Mouse (Mus musculus): ENCODE data around the gene Ttll7. TPM values are rescaled to one million over a fixed set of nuclear protein-coding genes. Genes with fewer than 3 reads are reported as not detected.
A peak's percentile ranks its signal among the peaks of the same experiment; 100 is the strongest.

The Ttll7 gene
- total and polyA plus RNA-seq, 2 experiments, result 0.21 to 1.8 TPM

GRCm38 (mm10) chr3:146945887-146946286 lies 93.7 kb downstream of the Ttll7 start:
- no peak overlapping the region for H3K9ac ChIP-seq (ENCODE audit: low read depth, low read length)
- H3K27me3 ChIP-seq (ENCODE audit: control insufficient read depth, insufficient read depth, low read length), result no peaks in the 10 kb centered on the region
- H3K27ac ChIP-seq (replicated peaks; ENCODE audit: insufficient read depth, low read depth, low read length), result no peak overlapping the region
- H3K79me2 ChIP-seq (ENCODE audit: control insufficient read depth, insufficient read depth, low read length), result no peaks in the 10 kb centered on the region
- H3K4me3 ChIP-seq (ENCODE audit: insufficient read depth, low read depth, low read length), result no peak overlapping the region; the same call in 1 of the 2 replicates
- no peaks in the 10 kb centered on the region for H3K4me1 ChIP-seq (ENCODE audit: control insufficient read depth, insufficient read depth, low read length)
- DNase-seq (ENCODE audit: extremely low read depth, low read depth, low spot score), result peak; percentile 62
- 1% methylated on average over 13 of the region's 13 CpGs for WGBS
- TF ChIP-seq POLR2A (IDR thresholded peaks at IDR 0.05; ENCODE audit: extremely low read depth, insufficient read depth, low read length) (no peak), CTCF (IDR thresholded peaks at IDR 0.05; ENCODE audit: low read depth, low read length) (peak; percentile 76)
- H3K36me3 ChIP-seq (ENCODE audit: control insufficient read depth, insufficient read depth, low read length), result no peaks in the 10 kb centered on the region

- H3K79me2 ChIP-seq (ENCODE audit: control insufficient read depth, insufficient read depth, low read length), result no peaks in the 10 kb centered on the region
- DNase-seq (ENCODE audit: extremely low read depth, low read depth, low spot score), result no peak
- H3K36me3 ChIP-seq (ENCODE audit: control insufficient read depth, insufficient read depth, low read length), result no peaks in the 10 kb centered on the region
- H3K4me1 ChIP-seq (ENCODE audit: control insufficient read depth, insufficient read depth, low read length), result no peaks in the 10 kb centered on the region
- no peak overlapping the region for H3K4me3 ChIP-seq (ENCODE audit: insufficient read depth, low read depth, low read length)
- H3K27me3 ChIP-seq (ENCODE audit: control insufficient read depth, insufficient read depth, low read length), result no peaks in the 10 kb centered on the region
- 79% methylated on average over 8 of the region's 8 CpGs for WGBS
- no peak overlapping the region for H3K27ac ChIP-seq (replicated peaks; ENCODE audit: insufficient read depth, low read depth, low read length)
- TF ChIP-seq POLR2A (IDR thresholded peaks at IDR 0.05; ENCODE audit: extremely low read depth, insufficient read depth, low read length) (no peak), CTCF (IDR thresholded peaks at IDR 0.05; ENCODE audit: low read depth, low read length) (no peak)
- no peak overlapping the region for H3K9ac ChIP-seq (ENCODE audit: low read depth, low read length)
Measured at GRCm38 (mm10) chr3:146946641-146947040, 94.5 kb downstream of the Ttll7 start.

DNA sequence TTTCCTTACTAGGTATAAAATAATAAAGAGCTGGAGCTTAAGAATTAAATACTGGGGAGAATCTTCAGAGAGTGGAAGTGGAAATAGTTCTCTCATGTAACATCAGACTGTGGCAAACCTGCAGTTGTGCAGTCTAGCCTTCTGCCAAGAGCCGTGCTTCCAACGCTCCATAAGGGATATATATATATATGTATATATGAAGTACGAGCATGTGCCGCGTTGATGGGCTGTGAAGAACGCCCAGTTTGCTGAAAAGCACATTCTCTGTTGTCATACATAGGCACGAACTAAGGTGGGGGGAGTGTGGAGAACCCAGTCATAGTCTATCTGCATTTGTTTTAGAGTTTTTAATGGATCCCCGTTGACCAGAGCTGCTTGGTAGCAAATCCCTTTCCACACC lies 104.6 kb downstream of the Ttll7 start:
- H3K4me1 ChIP-seq (ENCODE audit: control insufficient read depth, insufficient read depth, low read length), result no peaks in the 10 kb centered on the region
- H3K27me3 ChIP-seq (ENCODE audit: control insufficient read depth, insufficient read depth, low read length), result no peaks in the 10 kb centered on the region
- H3K36me3 ChIP-seq (ENCODE audit: control insufficient read depth, insufficient read depth, low read length), result no peaks in the 10 kb centered on the region
- H3K9ac ChIP-seq (ENCODE audit: low read depth, low read length), result no peak overlapping the region
- DNase-seq (ENCODE audit: extremely low read depth, low read depth, low spot score), result no peak
- H3K27ac ChIP-seq (replicated peaks; ENCODE audit: insufficient read depth, low read depth, low read length), result no peak overlapping the region
- no peak overlapping the region for H3K4me3 ChIP-seq (ENCODE audit: insufficient read depth, low read depth, low read length)
- WGBS, result 89% methylated on average over 8 of the region's 8 CpGs
- H3K79me2 ChIP-seq (ENCODE audit: control insufficient read depth, insufficient read depth, low read length), result no peaks in the 10 kb centered on the region
- TF ChIP-seq POLR2A (IDR thresholded peaks at IDR 0.05; ENCODE audit: extremely low read depth, insufficient read depth, low read length) (no peak), CTCF (IDR thresholded peaks at IDR 0.05; ENCODE audit: low read depth, low read length) (no peak)

GRCm38 (mm10) chr3:146962838-146963237 lies 110.7 kb downstream of the Ttll7 start:
- H3K27me3 ChIP-seq (ENCODE audit: control insufficient read depth, insufficient read depth, low read length), result no peaks in the 10 kb centered on the region
- no peaks in the 10 kb centered on the region for H3K79me2 ChIP-seq (ENCODE audit: control insufficient read depth, insufficient read depth, low read length)
- no peak overlapping the region for H3K27ac ChIP-seq (replicated peaks; ENCODE audit: insufficient read depth, low read depth, low read length)
- H3K4me3 ChIP-seq (ENCODE audit: insufficient read depth, low read depth, low read length), result no peak overlapping the region
- H3K36me3 ChIP-seq (ENCODE audit: control insufficient read depth, insufficient read depth, low read length), result no peaks in the 10 kb centered on the region
- no peak for TF ChIP-seq CTCF (IDR thresholded peaks at IDR 0.05; ENCODE audit: low read depth, low read length)
- no peak for TF ChIP-seq POLR2A (IDR thresholded peaks at IDR 0.05; ENCODE audit: extremely low read depth, insufficient read depth, low read length)
- DNase-seq (ENCODE audit: extremely low read depth, low read depth, low spot score), result no peak
- H3K4me1 ChIP-seq (ENCODE audit: control insufficient read depth, insufficient read depth, low read length), result no peaks in the 10 kb centered on the region
- H3K9ac ChIP-seq (ENCODE audit: low read depth, low read length), result no peak overlapping the region

DNA sequence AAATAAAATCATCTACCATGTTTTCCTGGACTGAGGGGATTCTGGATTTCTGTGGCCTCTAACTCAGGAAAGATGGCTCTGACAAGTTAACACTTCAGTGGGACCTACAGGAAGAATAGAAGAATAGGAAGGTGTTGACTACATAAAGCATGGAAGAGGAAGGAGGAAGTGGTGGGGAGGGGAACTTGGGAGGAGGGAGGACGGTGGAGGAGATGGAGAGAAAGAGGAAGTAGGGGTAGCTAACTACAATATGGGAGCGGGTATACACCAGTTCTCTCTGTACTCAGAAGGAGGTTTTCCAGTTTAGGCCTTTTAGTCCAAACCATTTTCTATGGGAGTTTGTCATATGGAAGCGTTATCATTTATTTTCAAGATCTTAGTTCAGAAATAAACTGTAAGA lies 112.2 kb downstream of the Ttll7 start:
- no peaks in the 10 kb centered on the region for H3K79me2 ChIP-seq (ENCODE audit: control insufficient read depth, insufficient read depth, low read length)
- no peak for TF ChIP-seq POLR2A (IDR thresholded peaks at IDR 0.05; ENCODE audit: extremely low read depth, insufficient read depth, low read length)
- no peak for TF ChIP-seq CTCF (IDR thresholded peaks at IDR 0.05; ENCODE audit: low read depth, low read length)
- no peaks in the 10 kb centered on the region for H3K36me3 ChIP-seq (ENCODE audit: control insufficient read depth, insufficient read depth, low read length)
- no peak overlapping the region for H3K9ac ChIP-seq (ENCODE audit: low read depth, low read length)
- no peak overlapping the region for H3K4me3 ChIP-seq (ENCODE audit: insufficient read depth, low read depth, low read length)
- no peaks in the 10 kb centered on the region for H3K4me1 ChIP-seq (ENCODE audit: control insufficient read depth, insufficient read depth, low read length)
- 82% methylated on average over 3 of the region's 3 CpGs for WGBS
- H3K27me3 ChIP-seq (ENCODE audit: control insufficient read depth, insufficient read depth, low read length), result no peaks in the 10 kb centered on the region
- no peak for DNase-seq (ENCODE audit: extremely low read depth, low read depth, low spot score)
- H3K27ac ChIP-seq (replicated peaks; ENCODE audit: insufficient read depth, low read depth, low read length), result no peak overlapping the region

GRCm38 (mm10) chr3:146967242-146967641 lies 115.1 kb downstream of the Ttll7 start:
- Histone ChIP-seq H3K4me1 (ENCODE audit: control insufficient read depth, insufficient read depth, low read length) (no peaks in the 10 kb centered on the region), H3K36me3 (ENCODE audit: control insufficient read depth, insufficient read depth, low read length) (no peaks in the 10 kb centered on the region), H3K79me2 (ENCODE audit: control insufficient read depth, insufficient read depth, low read length) (no peaks in the 10 kb centered on the region), H3K27me3 (ENCODE audit: control insufficient read depth, insufficient read depth, low read length) (no peaks in the 10 kb centered on the region), H3K4me3 (ENCODE audit: insufficient read depth, low read depth, low read length) (no peak overlapping the region), H3K27ac (replicated peaks; ENCODE audit: insufficient read depth, low read depth, low read length) (no peak overlapping the region), H3K9ac (ENCODE audit: low read depth, low read length) (no peak overlapping the region)
- 86% methylated on average over 7 of the region's 7 CpGs for WGBS
- TF ChIP-seq CTCF (IDR thresholded peaks at IDR 0.05; ENCODE audit: low read depth, low read length) (no peak), POLR2A (IDR thresholded peaks at IDR 0.05; ENCODE audit: extremely low read depth, insufficient read depth, low read length) (no peak)
- DNase-seq (ENCODE audit: extremely low read depth, low read depth, low spot score), result no peak
